28 mouse cellular contexts compared by ENCODE assay signal in genomic region chr17:66246031-66246534, GRCm38 (mm10).
DNase-seq lines count a peak whose midpoint lies in the region; ATAC-seq and TF ChIP-seq lines count a peak whose summit lies in the region.
"Had no signal": no experiment of that assay in that cellular context is flagged by ENCODE, and none has a peak within 500 bp of the region (broad histone marks: within the 10 kb centered on the region; RNA-seq: fewer than 3 reads in every experiment).

No protein-coding gene starts in this region.

- intact Hi-C loops in heart, adult 2 months (cut with DNase I): no loop called here

- no peaks in the 10 kb centered on the region for H3K27me3 ChIP-seq in heart, adult 2 months (ENCODE audit: control insufficient read depth, insufficient read depth, low read length)
- H3K27me3 ChIP-seq in heart, embryonic 10.5 days (ENCODE audit: insufficient read depth, poor library complexity, severe bottlenecking): no peaks in the 10 kb centered on the region
- no peaks in the 10 kb centered on the region for H3K27me3 ChIP-seq in midbrain, embryonic 11.5 days (ENCODE audit: control insufficient read depth, insufficient read depth, low read length)
- 0 out of 2 replicates have a peak, but pooled peaks cover 13% of the 10 kb centered on the region for H3K27me3 ChIP-seq in midbrain, embryonic 10.5 days (ENCODE audit: low read depth, poor library complexity, severe bottlenecking)
- H3K27me3 ChIP-seq: embryonic facial prominence, embryonic 15.5 days; forebrain, embryonic 13.5 days; heart, embryonic 13.5 days; hindbrain, embryonic 13.5 days; kidney, embryonic 15.5 days had no signal

- TF ChIP-seq EP300 in heart, adult 2 months (IDR thresholded peaks at IDR 0.05; ENCODE audit: insufficient read depth, low read depth, low read length): no peak

- H3K36me3 ChIP-seq in heart, adult 2 months (ENCODE audit: control insufficient read depth, insufficient read depth, low read length): no peaks in the 10 kb centered on the region
- no peaks in the 10 kb centered on the region for H3K36me3 ChIP-seq in heart, embryonic 10.5 days
- H3K36me3 ChIP-seq in midbrain, embryonic 11.5 days (ENCODE audit: control insufficient read depth, insufficient read depth, low read length): no peaks in the 10 kb centered on the region
- H3K36me3 ChIP-seq in midbrain, embryonic 10.5 days: no peaks in the 10 kb centered on the region
- H3K36me3 ChIP-seq: embryonic facial prominence, embryonic 10.5 days; embryonic facial prominence, embryonic 15.5 days; G1E; heart, embryonic 13.5 days; hindbrain, embryonic 13.5 days; kidney, embryonic 15.5 days had no signal

- no peaks in the 10 kb centered on the region for H3K9me3 ChIP-seq in heart, embryonic 10.5 days
- H3K9me3 ChIP-seq in midbrain, embryonic 11.5 days (ENCODE audit: control insufficient read depth, low read length): no peaks in the 10 kb centered on the region
- no peaks in the 10 kb centered on the region for H3K9me3 ChIP-seq in midbrain, embryonic 10.5 days (replicated peaks)
- H3K9me3 ChIP-seq: embryonic facial prominence, embryonic 10.5 days; embryonic facial prominence, embryonic 15.5 days; forebrain, embryonic 13.5 days; heart, embryonic 13.5 days; hindbrain, embryonic 13.5 days; kidney, embryonic 15.5 days had no signal

- no peak for TF ChIP-seq POLR2A in heart, adult 2 months (IDR thresholded peaks at IDR 0.05; ENCODE audit: insufficient read depth, low read depth, low read length)

- no peak overlapping the region for H3K4me3 ChIP-seq in heart, adult 2 months
- no peak overlapping the region for H3K4me3 ChIP-seq in heart, embryonic 10.5 days
- no peak overlapping the region for H3K4me3 ChIP-seq in midbrain, embryonic 11.5 days (ENCODE audit: low read depth, low read length)
- H3K4me3 ChIP-seq in midbrain, embryonic 10.5 days: no peak overlapping the region
- H3K4me3 ChIP-seq: embryonic facial prominence, embryonic 10.5 days; embryonic facial prominence, embryonic 15.5 days; forebrain, embryonic 13.5 days; heart, embryonic 13.5 days; hindbrain, embryonic 13.5 days; kidney, embryonic 15.5 days had no signal

- H3K4me1 ChIP-seq in heart, adult 2 months (ENCODE audit: control insufficient read depth, insufficient read depth, low read length): peaks cover 1% of the 10 kb centered on the region; the same call in 1 of the 2 replicates
- peaks cover 9% of the 10 kb centered on the region for H3K4me1 ChIP-seq in heart, embryonic 10.5 days
- H3K4me1 ChIP-seq in midbrain, embryonic 11.5 days (ENCODE audit: control insufficient read depth, insufficient read depth, low read length): peaks cover 14% of the 10 kb centered on the region
- peaks cover 42% of the 10 kb centered on the region for H3K4me1 ChIP-seq in midbrain, embryonic 10.5 days

- H3K4me2 ChIP-seq in midbrain, embryonic 11.5 days: no peak overlapping the region
- H3K4me2 ChIP-seq: embryonic facial prominence, embryonic 15.5 days; forebrain, embryonic 13.5 days; heart, embryonic 13.5 days; hindbrain, embryonic 13.5 days; kidney, embryonic 15.5 days had no signal

- H3K27ac ChIP-seq in heart, adult 2 months: peak overlapping the region; percentile 33
- no peak overlapping the region for H3K27ac ChIP-seq in heart, embryonic 10.5 days
- no peak overlapping the region for H3K27ac ChIP-seq in midbrain, embryonic 11.5 days (ENCODE audit: low read depth, low read length)
- no peak overlapping the region for H3K27ac ChIP-seq in midbrain, embryonic 10.5 days (replicated peaks)
- H3K27ac ChIP-seq: embryonic facial prominence, embryonic 10.5 days; embryonic facial prominence, embryonic 15.5 days; forebrain, embryonic 13.5 days; heart, embryonic 13.5 days; hindbrain, embryonic 13.5 days; kidney, embryonic 15.5 days; liver, embryonic 14.5 days had no signal

- no peak for ATAC-seq in midbrain, embryonic 11.5 days (ENCODE audit: low FRiP score)
- ATAC-seq: forebrain, embryonic 13.5 days; midbrain, embryonic 16.5 days had no signal

- no peak for TF ChIP-seq CTCF in heart, adult 2 months (IDR thresholded peaks at IDR 0.05)

- 35% methylated on average over 14 of the region's 14 CpGs for WGBS in heart, adult 2 months
- 57% methylated on average over 14 of the region's 14 CpGs for WGBS in heart, embryonic 10.5 days
- 72% methylated on average over 14 of the region's 14 CpGs for WGBS in midbrain, embryonic 11.5 days
- WGBS in midbrain, embryonic 10.5 days: 81% methylated on average over 14 of the region's 14 CpGs

- H3K79me2 ChIP-seq in heart, adult 2 months (replicated peaks; ENCODE audit: control insufficient read depth, insufficient read depth, low read length): no peaks in the 10 kb centered on the region

- no peak overlapping the region for H3K9ac ChIP-seq in heart, adult 2 months (ENCODE audit: low read depth, low read length)
- 0 out of 2 replicates have a peak overlapping the region, but pooled peaks have one; percentile 16 for H3K9ac ChIP-seq in midbrain, embryonic 11.5 days (ENCODE audit: low read length)
- H3K9ac ChIP-seq: embryonic facial prominence, embryonic 15.5 days; forebrain, embryonic 13.5 days; heart, embryonic 13.5 days; hindbrain, embryonic 13.5 days; kidney, embryonic 15.5 days; liver, embryonic 14.5 days had no signal

- DNase-seq in cerebellum, postnatal 10 days: peak; percentile 43 to 44
- DNase-seq in cerebellum, postnatal 36 days: no peak
- peak in 1 of 2 experiments; percentile 12 for DNase-seq in heart, adult 2 months
- DNase-seq in heart, embryonic 10.5 days (ENCODE audit: low spot score): no peak
- DNase-seq in midbrain, embryonic 11.5 days (ENCODE audit: low spot score, missing footprints): no peak
- DNase-seq in midbrain, embryonic 10.5 days (ENCODE audit: low spot score): no peak
- no peak for DNase-seq in ovary, postnatal 36 days (ENCODE audit: low spot score)
- DNase-seq: adrenal gland, postnatal 36 days; cerebellum, adult 9-11 months; gastrocnemius, postnatal 10 days; kidney, adult 18-20 months; kidney, postnatal 25 days; liver; lung, adult 2 months; lung, postnatal 10 days; right cerebral cortex, adult 18-20 months; spleen, adult 18-20 months; thymus, adult 18-20 months; thymus, postnatal 36 days had no signal

Comparison
In these comparisons a context has a peak if more than half of its experiments do, and no peak if none do; other contexts are left out.
1. DNase-seq: peak in cerebellum, postnatal 10 days (2 of 2); none in cerebellum, postnatal 36 days (0 of 2), heart, embryonic 10.5 days (single experiment), midbrain, embryonic 11.5 days (single experiment), midbrain, embryonic 10.5 days (single experiment) and ovary, postnatal 36 days (single experiment).